Mouse (Mus musculus) olfactory bulb, adult 2 months (tissue): ENCODE measurements around the gene Hist1h2ae. TPM values are rescaled to one million over a fixed set of nuclear protein-coding genes. Genes with fewer than 3 reads are reported as not detected.
"Not testable (repeated sequence)": the region's sequence is repeated elsewhere in the genome, so short reads cannot be mapped to it uniquely, and the experiment has no call there.

Experiments
- H3K27ac ChIP-seq: fragments of 200-500 bp; 2 replicates; pipeline ENCODE4 v1.5.1; 2012; ENCODE audit warnings: low read depth, low read length; ENCODE audit not compliant: insufficient read depth
- H3K4me1 ChIP-seq: fragments of 200-500 bp; 2 replicates; pipeline ENCODE4 v1.6.1; 2012; ENCODE audit warnings: low read length; ENCODE audit not compliant: control insufficient read depth, insufficient read depth
- H3K4me3 ChIP-seq: fragments of 200-500 bp; 2 replicates; pipeline ENCODE4 v1.5.1; 2012; ENCODE audit warnings: mild to moderate bottlenecking, low read depth, low read length, moderate library complexity; ENCODE audit not compliant: insufficient read depth
- CTCF ChIP-seq: fragments of 200-500 bp; IDR thresholded peaks from 2 replicates; pipeline ENCODE4 v1.5.1; 2012; ENCODE audit warnings: low read depth, mild to moderate bottlenecking, low read length, moderate library complexity; ENCODE audit not compliant: insufficient read depth
- POLR2A ChIP-seq: fragments of 200-500 bp; IDR thresholded peaks from 2 replicates; pipeline ENCODE4 v1.6.1; 2012; ENCODE audit warnings: mild to moderate bottlenecking, low read depth, low read length, moderate library complexity; ENCODE audit not compliant: insufficient read depth
- WGBS: fragments of 180-500 bp; shearing (Covaris S2); methylation state at CpG from one replicate; pipeline ENCODE4 v1.1.7; 2018; 5-methylcytosine and 5-hydroxymethylcytosine counted together
- polyA plus RNA-seq: library from polyadenylated mRNA; stranded (reverse); fragments of >200 nt; gene quantifications from 2 replicates; pipeline ENCODE4 v1.2.4, GENCODE M21; 2012; ENCODE audit warnings: low replicate concordance; ENCODE audit not compliant: missing spikeins, insufficient read depth, insufficient read length

Gene Hist1h2ae
- polyA plus RNA-seq, 1 experiment: not detected

DNA sequence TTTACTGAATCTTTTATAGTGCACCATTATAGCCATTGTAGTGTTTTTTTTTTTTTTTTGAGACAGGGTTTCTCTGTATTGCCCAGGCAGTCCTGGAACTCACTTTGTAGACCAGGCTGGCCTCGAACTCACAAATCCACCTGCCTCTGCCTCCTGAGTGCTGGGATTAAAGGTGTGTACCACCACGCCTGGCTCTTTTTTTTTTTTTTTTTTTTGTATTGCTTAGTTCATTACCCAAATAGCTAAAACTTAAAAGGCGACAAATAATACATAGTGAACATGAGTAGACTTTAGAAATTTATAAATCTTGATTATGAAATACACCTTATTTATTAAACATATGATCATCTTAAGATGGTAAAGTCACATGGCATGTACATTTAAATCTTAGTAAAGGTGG, 29.5 kb downstream of the Hist1h2ae start:
- Histone ChIP-seq H3K4me1 (no peaks in the 10 kb centered on the region), H3K4me3 (no peak overlapping the region), H3K27ac (no peak overlapping the region)
- 83% methylated on average over 3 of the region's 3 CpGs for WGBS
- TF ChIP-seq POLR2A (no peak), CTCF (no peak)

DNA sequence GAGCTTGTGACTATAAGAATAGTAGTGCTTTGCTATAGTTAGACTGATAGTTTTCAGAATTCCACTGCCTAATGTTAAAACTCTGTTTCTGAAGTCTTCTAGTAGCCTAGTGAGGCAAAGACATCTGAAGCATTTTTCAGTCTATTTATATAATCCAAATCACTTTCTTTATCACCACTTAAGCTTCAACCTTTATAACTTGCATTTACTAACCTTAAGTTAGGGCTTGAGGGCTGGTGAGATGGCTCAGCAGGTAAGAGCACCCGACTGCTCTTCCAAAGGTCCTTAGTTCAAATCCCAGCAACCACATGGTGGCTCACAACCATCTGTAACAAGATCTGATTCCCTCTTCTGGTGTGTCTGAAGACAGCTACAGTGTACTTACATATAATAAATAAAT, 31.2 kb downstream of the Hist1h2ae start:
- 64% methylated on average over 1 of the region's 1 CpGs for WGBS

DNA sequence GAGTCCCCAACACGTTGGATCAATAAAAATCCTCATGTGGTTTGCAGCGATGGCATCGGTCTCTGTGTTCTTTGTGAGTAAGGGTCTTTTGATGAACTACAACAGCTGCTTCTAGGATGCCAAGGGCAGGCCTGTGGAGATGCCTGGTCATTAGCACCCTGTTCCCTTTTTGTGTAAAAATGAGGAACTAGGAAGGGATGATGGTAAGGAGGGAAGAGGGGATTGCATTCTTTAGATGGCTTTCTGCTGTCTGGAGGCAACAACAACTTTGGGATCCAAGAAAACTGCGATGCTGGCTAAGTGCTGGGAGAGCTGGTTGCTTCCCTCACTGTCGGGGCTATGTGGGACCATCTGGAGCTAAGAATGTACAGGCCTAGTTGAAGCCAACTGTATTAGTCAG, 32.8 kb downstream of the Hist1h2ae start:
- 69% methylated on average over 5 of the region's 5 CpGs for WGBS
- TF ChIP-seq POLR2A (no peak), CTCF (no peak)

More for the DNA sequence above, 31.2 kb downstream of the Hist1h2ae start:
- not testable (repeated sequence) for H3K27ac ChIP-seq, H3K4me1 ChIP-seq, H3K4me3 ChIP-seq

GRCm38 (mm10) chr13:23537006-23537710, 33.9 kb downstream of the Hist1h2ae start:
- TF ChIP-seq POLR2A: no peak
- no peak for TF ChIP-seq CTCF
- Histone ChIP-seq H3K4me1 (peaks cover 12% of the 10 kb centered on the region), H3K4me3 (no peak overlapping the region), H3K27ac (no peak overlapping the region)
- 77% methylated on average over 3 of the region's 3 CpGs for WGBS

More for the DNA sequence above, 32.8 kb downstream of the Hist1h2ae start:
- no peak overlapping the region for H3K4me3 ChIP-seq
- H3K4me1 ChIP-seq: peaks cover 9% of the 10 kb centered on the region; the same call in 1 of the 2 replicates
- no peak overlapping the region for H3K27ac ChIP-seq

DNA sequence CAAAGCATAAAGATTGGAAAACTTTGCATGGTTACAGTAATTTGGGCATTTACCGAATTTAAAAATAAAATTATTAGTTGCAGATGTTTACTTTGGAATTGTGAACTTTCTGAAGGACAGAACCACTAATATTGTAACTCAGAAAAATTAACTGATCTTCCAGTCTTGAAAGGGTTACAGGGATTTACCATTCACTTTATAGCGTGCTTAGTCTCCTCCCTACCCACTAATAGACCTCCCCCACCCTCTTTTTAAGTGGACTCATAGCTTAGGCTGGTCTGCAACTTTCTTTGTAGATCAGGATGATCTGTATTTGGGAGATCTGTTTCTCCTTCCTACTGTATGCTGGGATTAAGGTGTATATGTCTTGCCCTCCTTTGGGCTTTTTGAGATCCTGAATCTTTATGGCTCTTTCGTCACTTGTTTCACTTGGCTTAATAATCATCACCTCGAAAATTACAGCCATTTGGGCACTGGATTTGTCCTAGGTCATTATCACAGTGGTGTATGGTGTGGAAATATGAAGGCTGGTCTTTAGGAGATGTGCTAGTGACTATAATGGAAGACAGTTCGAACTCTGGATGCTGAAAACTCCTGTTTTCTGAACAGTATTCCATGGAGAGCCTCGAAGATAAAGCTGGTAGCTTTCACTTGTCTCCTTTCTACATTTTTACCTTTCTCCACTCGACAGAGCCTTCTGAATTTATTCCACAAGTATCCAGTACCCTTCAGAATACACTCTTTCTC, 34.8 kb downstream of the Hist1h2ae start:
- TF ChIP-seq POLR2A (no peak), CTCF (no peak)
- Histone ChIP-seq H3K27ac (no peak overlapping the region), H3K4me1 (peaks cover 12% of the 10 kb centered on the region), H3K4me3 (no peak overlapping the region)
- WGBS: 14% methylated on average over 7 of the region's 7 CpGs

GRCm38 (mm10) chr13:23535137-23536075, 35.6 kb downstream of the Hist1h2ae start, which contains the start of gene Hist1h3g:
Hist1h3g (plus strand) TSS chr13:23535422.
- not testable (repeated sequence) for H3K27ac ChIP-seq
- Histone ChIP-seq H3K4me1 (peaks cover 12% of the 10 kb centered on the region), H3K4me3 (peak within 1 kb of the TSS; percentile 64)
- under 1% methylated on average over 54 of the region's 62 CpGs for WGBS

GRCm38 (mm10) chr13:23534368-23535131, 36.5 kb downstream of the Hist1h2ae start:
- Histone ChIP-seq H3K4me3 (no peak overlapping the region), H3K27ac (no peak overlapping the region), H3K4me1 (peaks cover 12% of the 10 kb centered on the region)
- WGBS: under 1% methylated on average over 15 of the region's 15 CpGs
- no peak for TF ChIP-seq POLR2A
- no peak for TF ChIP-seq CTCF

- Histone ChIP-seq H3K27ac (peak within 1 kb of the TSS; percentile 69; the same call in 1 of the 2 replicates), H3K4me3 (peak within 1 kb of the TSS; percentile 50), H3K4me1 (peaks cover 12% of the 10 kb centered on the region)
- under 1% methylated on average over 29 of the region's 53 CpGs for WGBS
Measured at GRCm38 (mm10) chr13:23533560-23534367, 37.3 kb downstream of the Hist1h2ae start, which contains the start of gene Hist1h2af. Hist1h2af (plus strand) TSS chr13:23533906.
